Mouse (Mus musculus): Measurements from ENCODE around the gene Dyrk3.

- TF ChIP-seq CTCF (IDR thresholded peaks at IDR 0.05; ENCODE audit: borderline replicate concordance, insufficient read depth, low read length) = no peak
- no peak for TF ChIP-seq POLR2A (IDR thresholded peaks at IDR 0.05; ENCODE audit: low read depth, low read length)
Measured at GRCm38 (mm10) chr1:131167612-131168011, 29.5 kb upstream of the Dyrk3 start.
